Mouse (Mus musculus): ENCODE measurements at regions not wholly inside any gene's neighbourhood (a gene's known extent, or its start where the extent isn't known, plus 50 kb on each side); places are given as distances from the start of the nearest gene placed in this dataset.
A peak's percentile ranks its signal among the peaks of the same experiment; 100 is the strongest.

GRCm38 (mm10) chr10:17074013-17074401, 649.0 kb upstream of the Cited2 start:
- no peak overlapping the region for H3K9ac ChIP-seq (ENCODE audit: low read length)
- no peak for DNase-seq (ENCODE audit: low spot score)
- no peak for ATAC-seq (ENCODE audit: insufficient number of reproducible peaks, low FRiP score, low TSS enrichment, low read depth)
- no peak overlapping the region for H3K4me2 ChIP-seq (ENCODE audit: low read depth, severe bottlenecking)
- WGBS = 31% methylated on average over 1 of the region's 1 CpGs
- H3K36me3 ChIP-seq (ENCODE audit: control insufficient read depth, insufficient read depth, low read length) = no peaks in the 10 kb centered on the region
- H3K4me1 ChIP-seq (ENCODE audit: control insufficient read depth, insufficient read depth, low read length) = peaks cover 2% of the 10 kb centered on the region; the same call in 1 of the 2 replicates
- no peaks in the 10 kb centered on the region for H3K9me3 ChIP-seq (ENCODE audit: control insufficient read depth, low read length)
- H3K27ac ChIP-seq (replicated peaks; ENCODE audit: low read depth, low read length) = 0 out of 2 replicates have a peak overlapping the region, but pooled peaks have one; percentile 10
- no peak overlapping the region for H3K4me3 ChIP-seq (ENCODE audit: low read depth, low read length)
- no peaks in the 10 kb centered on the region for H3K27me3 ChIP-seq (ENCODE audit: control insufficient read depth, insufficient read depth, low read length)

- 26% methylated on average over 6 of the region's 6 CpGs for WGBS
- peak; percentile 90 for ATAC-seq (ENCODE audit: insufficient number of reproducible peaks, low FRiP score, low TSS enrichment, low read depth)
- H3K36me3 ChIP-seq (ENCODE audit: control insufficient read depth, insufficient read depth, low read length) = no peaks in the 10 kb centered on the region
- H3K9me3 ChIP-seq (ENCODE audit: control insufficient read depth, low read length) = no peaks in the 10 kb centered on the region
- no peak overlapping the region for H3K4me3 ChIP-seq (ENCODE audit: low read depth, low read length)
- peak; percentile 73 for DNase-seq (ENCODE audit: low spot score)
- no peak overlapping the region for H3K4me2 ChIP-seq (ENCODE audit: low read depth, severe bottlenecking)
- no peak overlapping the region for H3K9ac ChIP-seq (ENCODE audit: low read length)
- H3K27ac ChIP-seq (replicated peaks; ENCODE audit: low read depth, low read length) = 0 out of 2 replicates have a peak overlapping the region, but pooled peaks have one; percentile 10
- H3K4me1 ChIP-seq (ENCODE audit: control insufficient read depth, insufficient read depth, low read length) = peaks cover 2% of the 10 kb centered on the region; the same call in 1 of the 2 replicates
- no peaks in the 10 kb centered on the region for H3K27me3 ChIP-seq (ENCODE audit: control insufficient read depth, insufficient read depth, low read length)
These were observed 648.5 kb upstream of the Cited2 start for GRCm38 (mm10) chr10:17074402-17075027.

GRCm38 (mm10) chr10:17075147-17075546, 647.9 kb upstream of the Cited2 start:
- WGBS = 14% methylated on average over 4 of the region's 4 CpGs
- DNase-seq (ENCODE audit: low spot score) = no peak
- H3K9ac ChIP-seq (ENCODE audit: low read length) = no peak overlapping the region

GRCm38 (mm10) chr10:17075576-17075975, 647.4 kb upstream of the Cited2 start:
- Histone ChIP-seq H3K9ac (ENCODE audit: low read length) (no peak overlapping the region), H3K4me3 (ENCODE audit: low read depth, low read length) (no peak overlapping the region), H3K36me3 (ENCODE audit: control insufficient read depth, insufficient read depth, low read length) (no peaks in the 10 kb centered on the region), H3K4me2 (ENCODE audit: low read depth, severe bottlenecking) (no peak overlapping the region), H3K4me1 (ENCODE audit: control insufficient read depth, insufficient read depth, low read length) (peaks cover 2% of the 10 kb centered on the region; the same call in 1 of the 2 replicates), H3K27ac (replicated peaks; ENCODE audit: low read depth, low read length) (peak overlapping the region; percentile 57; the same call in 1 of the 2 replicates), H3K27me3 (ENCODE audit: control insufficient read depth, insufficient read depth, low read length) (no peaks in the 10 kb centered on the region), H3K9me3 (ENCODE audit: control insufficient read depth, low read length) (no peaks in the 10 kb centered on the region)
- DNase-seq (ENCODE audit: low spot score) = no peak
- 9% methylated on average over 2 of the region's 2 CpGs for WGBS
- ATAC-seq (ENCODE audit: insufficient number of reproducible peaks, low FRiP score, low TSS enrichment, low read depth) = peak; percentile 51; the same call in 1 of the 2 replicates

More at GRCm38 (mm10) chr10:17075147-17075546, 647.9 kb upstream of the Cited2 start:
- ATAC-seq (ENCODE audit: insufficient number of reproducible peaks, low FRiP score, low TSS enrichment, low read depth) = peak; percentile 56; the same call in 1 of the 2 replicates
- no peak overlapping the region for H3K4me2 ChIP-seq (ENCODE audit: low read depth, severe bottlenecking)
- no peaks in the 10 kb centered on the region for H3K9me3 ChIP-seq (ENCODE audit: control insufficient read depth, low read length)
- H3K27me3 ChIP-seq (ENCODE audit: control insufficient read depth, insufficient read depth, low read length) = no peaks in the 10 kb centered on the region
- H3K4me3 ChIP-seq (ENCODE audit: low read depth, low read length) = no peak overlapping the region
- H3K27ac ChIP-seq (replicated peaks; ENCODE audit: low read depth, low read length) = peak overlapping the region; percentile 57; the same call in 1 of the 2 replicates
- H3K36me3 ChIP-seq (ENCODE audit: control insufficient read depth, insufficient read depth, low read length) = no peaks in the 10 kb centered on the region
- H3K4me1 ChIP-seq (ENCODE audit: control insufficient read depth, insufficient read depth, low read length) = peaks cover 2% of the 10 kb centered on the region; the same call in 1 of the 2 replicates

GRCm38 (mm10) chr10:17076186-17076585, 646.8 kb upstream of the Cited2 start:
- Histone ChIP-seq H3K27me3 (ENCODE audit: control insufficient read depth, insufficient read depth, low read length) (no peaks in the 10 kb centered on the region), H3K36me3 (ENCODE audit: control insufficient read depth, insufficient read depth, low read length) (no peaks in the 10 kb centered on the region), H3K4me1 (ENCODE audit: control insufficient read depth, insufficient read depth, low read length) (peaks cover 2% of the 10 kb centered on the region; the same call in 1 of the 2 replicates), H3K27ac (replicated peaks; ENCODE audit: low read depth, low read length) (no peak overlapping the region; the same call in 1 of the 2 replicates), H3K4me3 (ENCODE audit: low read depth, low read length) (no peak overlapping the region), H3K9ac (ENCODE audit: low read length) (no peak overlapping the region), H3K4me2 (ENCODE audit: low read depth, severe bottlenecking) (no peak overlapping the region), H3K9me3 (ENCODE audit: control insufficient read depth, low read length) (no peaks in the 10 kb centered on the region)
- DNase-seq (ENCODE audit: low spot score) (no peak), ATAC-seq (ENCODE audit: insufficient number of reproducible peaks, low FRiP score, low TSS enrichment, low read depth) (no peak)
- WGBS = 54% methylated on average over 4 of the region's 4 CpGs

GRCm38 (mm10) chr10:17077580-17077979, 645.4 kb upstream of the Cited2 start:
- Histone ChIP-seq H3K9ac (ENCODE audit: low read length) (no peak overlapping the region), H3K27me3 (ENCODE audit: control insufficient read depth, insufficient read depth, low read length) (no peaks in the 10 kb centered on the region), H3K36me3 (ENCODE audit: control insufficient read depth, insufficient read depth, low read length) (no peaks in the 10 kb centered on the region), H3K27ac (replicated peaks; ENCODE audit: low read depth, low read length) (no peak overlapping the region), H3K4me2 (ENCODE audit: low read depth, severe bottlenecking) (no peak overlapping the region), H3K4me3 (ENCODE audit: low read depth, low read length) (no peak overlapping the region), H3K9me3 (ENCODE audit: control insufficient read depth, low read length) (no peaks in the 10 kb centered on the region), H3K4me1 (ENCODE audit: control insufficient read depth, insufficient read depth, low read length) (peaks cover 2% of the 10 kb centered on the region; the same call in 1 of the 2 replicates)
- WGBS = 84% methylated on average over 2 of the region's 2 CpGs
- ATAC-seq (ENCODE audit: insufficient number of reproducible peaks, low FRiP score, low TSS enrichment, low read depth) (no peak), DNase-seq (ENCODE audit: low spot score) (no peak)

- DNase-seq (ENCODE audit: low spot score) = no peak
- H3K4me2 ChIP-seq (ENCODE audit: low read depth, severe bottlenecking) = no peak overlapping the region
- no peaks in the 10 kb centered on the region for H3K4me1 ChIP-seq (ENCODE audit: control insufficient read depth, insufficient read depth, low read length)
- no peak overlapping the region for H3K9ac ChIP-seq (ENCODE audit: low read length)
- H3K27ac ChIP-seq (replicated peaks; ENCODE audit: low read depth, low read length) = no peak overlapping the region
- no peak for ATAC-seq (ENCODE audit: insufficient number of reproducible peaks, low FRiP score, low TSS enrichment, low read depth)
- H3K27me3 ChIP-seq (ENCODE audit: control insufficient read depth, insufficient read depth, low read length) = no peaks in the 10 kb centered on the region
- 75% methylated on average over 5 of the region's 5 CpGs for WGBS
- no peaks in the 10 kb centered on the region for H3K36me3 ChIP-seq (ENCODE audit: control insufficient read depth, insufficient read depth, low read length)
- H3K4me3 ChIP-seq (ENCODE audit: low read depth, low read length) = no peak overlapping the region
- H3K9me3 ChIP-seq (ENCODE audit: control insufficient read depth, low read length) = no peaks in the 10 kb centered on the region
These were observed 642.2 kb upstream of the Cited2 start for GRCm38 (mm10) chr10:17080818-17081217.

- no peak overlapping the region for H3K27ac ChIP-seq (replicated peaks; ENCODE audit: low read depth, low read length)
- no peaks in the 10 kb centered on the region for H3K4me1 ChIP-seq (ENCODE audit: control insufficient read depth, insufficient read depth, low read length)
- no peak overlapping the region for H3K4me2 ChIP-seq (ENCODE audit: low read depth, severe bottlenecking)
- H3K9me3 ChIP-seq (ENCODE audit: control insufficient read depth, low read length) = no peaks in the 10 kb centered on the region
- ATAC-seq (ENCODE audit: insufficient number of reproducible peaks, low FRiP score, low TSS enrichment, low read depth) (no peak), DNase-seq (ENCODE audit: low spot score) (no peak)
- H3K27me3 ChIP-seq (ENCODE audit: control insufficient read depth, insufficient read depth, low read length) = no peaks in the 10 kb centered on the region
- no peak overlapping the region for H3K4me3 ChIP-seq (ENCODE audit: low read depth, low read length)
- H3K9ac ChIP-seq (ENCODE audit: low read length) = no peak overlapping the region
- 92% methylated on average over 4 of the region's 4 CpGs for WGBS
- no peaks in the 10 kb centered on the region for H3K36me3 ChIP-seq (ENCODE audit: control insufficient read depth, insufficient read depth, low read length)
These were observed 640.1 kb upstream of the Cited2 start for GRCm38 (mm10) chr10:17082926-17083325.
